Mouse (Mus musculus) B cell, adult 2 months (primary cell): ENCODE results near the gene Rnf25.

Experiments used
- DNase-seq, 2 experiments: peaks; one replicate each; pipeline ENCODE4 v3.0.0; 2022

The Rnf25 gene

DNA sequence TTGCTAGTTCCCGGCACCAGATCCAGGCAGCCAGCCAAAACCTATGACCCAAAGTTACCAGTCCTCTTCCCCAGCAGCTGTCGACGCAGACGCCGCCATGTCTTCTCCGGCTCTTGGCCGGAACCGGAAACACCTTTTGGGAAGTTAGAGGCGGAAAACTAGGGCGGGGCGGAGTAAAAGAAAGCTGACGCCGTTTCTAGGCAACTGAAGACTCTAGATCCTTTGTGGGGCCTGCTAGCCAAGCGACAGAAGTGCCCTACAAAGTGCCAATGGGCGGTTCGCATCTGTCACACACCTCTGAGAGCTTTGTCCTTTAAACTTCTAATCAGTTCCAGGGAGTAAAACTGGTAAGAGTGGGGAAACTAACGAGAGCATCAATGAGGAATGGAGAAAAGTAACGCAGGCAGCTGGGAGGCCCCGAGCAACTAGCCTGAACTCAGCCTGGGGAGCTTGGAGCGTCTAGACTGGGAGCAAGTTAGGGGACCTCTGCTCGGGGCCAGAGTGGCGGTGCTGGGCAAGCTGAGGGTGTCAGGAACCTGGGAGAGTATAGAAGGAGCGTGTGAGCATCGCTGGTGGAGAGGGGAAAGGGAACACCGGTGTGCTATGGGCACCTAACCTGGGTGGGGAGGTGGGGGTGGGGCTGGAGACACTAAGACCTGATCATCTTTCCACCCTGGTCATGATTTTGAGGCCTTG lies at the start of gene Rnf25, which contains the start of gene Stk36:
Gene Rnf25 (minus strand): TSS at position 131 of the 696 bp plus-strand sequence.
Gene Stk36 (plus strand): TSS at position 179 of the 696 bp plus-strand sequence.
- peak; percentile 78 to 80 for DNase-seq

DNA sequence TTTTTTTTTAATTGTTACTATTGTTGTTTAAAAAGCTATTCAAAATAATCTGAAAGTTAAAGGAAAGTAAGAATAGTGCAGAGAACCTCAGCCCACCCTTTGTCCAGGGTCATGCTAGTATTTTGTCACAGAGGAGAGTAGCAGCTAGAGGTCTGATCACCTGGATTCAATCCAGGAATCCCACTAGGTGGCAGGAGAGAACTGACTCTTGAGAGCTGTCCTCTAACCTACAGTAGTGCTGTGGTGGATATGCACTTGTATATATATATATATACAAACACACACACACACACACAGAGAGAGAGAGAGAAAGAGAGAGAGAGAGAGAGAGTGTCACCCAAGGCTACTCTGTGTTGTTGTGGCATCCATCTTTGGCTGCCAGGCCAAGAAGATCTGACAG lies 42.7 kb upstream of the Rnf25 start:
- DNase-seq: peak; percentile 9 to 23

DNA sequence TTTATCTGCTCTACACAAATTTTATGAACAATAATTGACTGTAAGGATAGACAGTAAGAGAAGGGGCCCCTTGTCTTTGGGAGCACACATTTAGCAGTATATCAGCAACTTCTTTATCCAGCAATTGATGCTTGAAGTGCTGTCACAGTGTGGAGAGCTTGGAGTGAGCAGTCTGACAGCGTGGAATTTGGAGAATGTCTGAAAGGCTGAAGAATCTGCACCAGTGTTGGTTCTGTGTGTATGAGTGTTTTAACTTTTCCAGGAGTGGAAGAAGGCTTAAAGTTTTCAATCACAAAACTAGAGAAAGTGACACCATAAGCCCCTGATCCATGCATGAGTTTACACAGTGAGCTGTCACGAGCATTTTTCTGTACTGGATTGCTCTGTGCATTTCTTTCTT lies 42.3 kb upstream of the Rnf25 start:
- DNase-seq: no peak

DNA sequence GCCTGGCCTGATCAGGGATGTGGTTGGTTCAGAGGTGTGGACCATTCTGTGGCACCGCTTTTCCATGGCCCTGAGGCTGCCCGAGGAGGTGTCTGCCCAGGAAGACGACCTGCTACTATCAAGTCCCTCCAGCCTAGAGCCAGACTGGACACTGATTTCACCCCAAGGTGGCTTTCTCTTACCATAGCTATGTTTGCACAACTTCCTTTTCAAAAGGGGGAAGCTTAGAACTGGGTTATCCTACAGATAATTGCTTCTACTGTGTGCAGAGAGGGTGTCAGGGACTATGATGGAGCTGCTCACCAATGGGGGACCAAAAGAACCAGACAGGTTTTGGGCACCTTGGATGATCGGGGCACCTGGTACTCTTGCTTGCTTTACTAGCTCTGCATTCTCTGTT lies 31.5 kb upstream of the Rnf25 start:
- DNase-seq: no peak

DNA sequence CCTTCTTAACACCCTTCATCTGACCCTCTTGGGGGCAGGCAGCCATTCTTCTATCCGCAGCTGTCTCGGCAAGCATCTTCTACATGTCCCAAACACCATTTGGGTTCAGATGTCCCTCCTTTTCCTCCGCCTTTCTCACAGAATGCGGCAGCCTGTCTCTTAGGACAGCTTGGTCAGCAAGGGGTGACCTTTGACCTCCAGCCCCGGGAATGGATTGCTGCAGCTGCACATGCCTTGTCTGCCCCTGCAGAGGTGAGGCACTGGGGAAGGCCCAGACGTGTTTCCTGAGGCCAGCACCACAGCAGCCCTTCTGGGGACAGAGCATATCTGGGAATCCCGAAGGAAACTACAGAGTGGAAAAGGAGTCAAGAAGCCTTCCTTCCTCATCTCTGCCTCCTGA lies 26.8 kb upstream of the Rnf25 start:
- no peak for DNase-seq

DNA sequence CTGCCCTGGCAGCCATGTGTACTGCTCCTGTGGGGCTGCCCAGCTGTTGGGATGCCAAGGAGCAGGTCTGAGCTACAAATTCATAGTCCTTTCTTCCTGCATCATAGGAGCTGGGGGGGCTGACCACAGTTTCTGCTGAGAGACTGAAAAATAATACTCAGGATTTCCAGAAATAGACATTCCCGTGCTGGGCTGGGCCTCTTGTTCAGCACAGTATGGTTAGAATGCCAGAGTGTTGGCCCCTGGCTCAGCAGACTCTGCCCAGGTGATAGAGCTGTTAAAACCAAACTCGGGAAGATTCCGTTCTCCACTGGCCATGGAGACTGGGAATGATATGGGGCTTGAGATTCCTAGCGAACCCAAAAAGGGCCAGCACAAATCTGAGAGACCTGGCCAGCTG lies 24.9 kb upstream of the Rnf25 start:
- DNase-seq: no peak

DNA sequence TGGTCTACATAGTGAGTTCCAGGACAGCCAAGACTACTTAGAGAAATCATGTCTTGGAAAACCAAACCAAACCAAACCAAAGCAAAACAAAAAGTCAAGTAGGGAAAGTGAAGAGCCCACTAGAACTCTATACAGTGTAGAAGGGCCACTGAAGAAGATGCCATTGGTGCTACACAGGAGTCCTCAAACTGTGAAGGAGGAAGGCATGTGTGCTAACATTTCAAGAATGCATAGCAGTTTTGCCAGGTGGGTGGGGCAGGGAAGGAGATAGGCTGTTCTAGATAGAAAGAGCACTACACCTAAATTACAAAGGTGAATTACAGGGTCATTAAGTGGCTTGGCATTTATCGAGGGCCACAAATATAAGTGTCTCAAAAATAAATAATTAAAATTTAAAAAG lies 23.0 kb upstream of the Rnf25 start:
- no peak for DNase-seq

DNA sequence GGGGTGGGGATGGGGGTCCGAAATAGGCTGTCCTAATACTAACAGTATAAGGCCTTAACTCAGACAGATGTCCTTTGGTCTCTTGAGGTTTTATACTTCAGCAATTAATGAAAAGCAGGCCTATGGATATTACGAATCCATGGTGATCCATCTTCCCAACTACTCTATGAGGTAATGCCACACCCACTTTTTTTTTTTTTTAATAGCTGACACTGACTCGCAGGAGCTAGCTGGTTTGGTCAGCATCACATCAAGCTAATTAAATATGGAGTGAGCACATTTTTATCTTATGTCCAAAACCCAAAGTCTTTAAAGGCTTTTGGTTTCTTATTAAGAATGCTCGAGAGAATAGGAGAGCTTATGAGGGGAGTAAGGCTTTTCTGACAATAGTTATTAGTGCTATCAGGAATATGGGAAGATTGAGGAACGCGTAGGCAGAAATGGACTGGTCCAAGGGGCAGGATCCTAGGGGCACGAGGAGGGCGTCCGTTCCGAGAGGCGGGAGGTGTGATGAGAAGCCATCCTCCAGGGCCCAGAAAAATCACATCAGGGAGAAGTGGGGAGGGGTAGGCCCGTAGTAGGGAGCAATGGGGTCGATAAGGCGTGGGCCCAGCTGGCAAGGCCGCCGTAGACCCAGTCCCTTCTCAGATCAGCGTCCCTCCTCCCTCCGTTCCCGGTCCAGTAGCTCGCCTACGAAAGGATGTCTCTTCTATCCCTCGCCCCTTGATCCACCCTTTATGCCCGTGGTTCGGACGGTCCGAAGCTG lies 513 bp downstream of the Rnf25 start:
- no peak for DNase-seq

DNA sequence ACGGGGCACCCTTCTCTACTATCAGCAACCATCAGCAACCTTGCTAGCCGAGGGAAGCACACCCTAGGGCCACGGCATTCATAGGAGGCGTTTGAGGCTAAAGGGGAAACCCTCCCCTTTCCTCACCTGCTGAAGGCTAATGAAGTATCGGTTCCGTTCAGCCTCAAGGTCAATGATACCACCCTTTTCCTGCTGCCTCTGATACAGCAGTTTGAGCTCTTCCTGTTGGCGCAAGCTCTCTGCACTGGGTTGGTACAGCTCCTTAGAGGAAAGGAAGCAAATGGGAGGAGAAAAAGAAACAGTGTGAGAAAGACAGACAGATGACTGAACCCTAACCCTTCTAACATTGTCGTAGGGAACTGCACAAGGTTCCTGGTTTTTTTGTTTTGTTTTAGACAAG lies 6.8 kb downstream of the Rnf25 start:
- DNase-seq: no peak

DNA sequence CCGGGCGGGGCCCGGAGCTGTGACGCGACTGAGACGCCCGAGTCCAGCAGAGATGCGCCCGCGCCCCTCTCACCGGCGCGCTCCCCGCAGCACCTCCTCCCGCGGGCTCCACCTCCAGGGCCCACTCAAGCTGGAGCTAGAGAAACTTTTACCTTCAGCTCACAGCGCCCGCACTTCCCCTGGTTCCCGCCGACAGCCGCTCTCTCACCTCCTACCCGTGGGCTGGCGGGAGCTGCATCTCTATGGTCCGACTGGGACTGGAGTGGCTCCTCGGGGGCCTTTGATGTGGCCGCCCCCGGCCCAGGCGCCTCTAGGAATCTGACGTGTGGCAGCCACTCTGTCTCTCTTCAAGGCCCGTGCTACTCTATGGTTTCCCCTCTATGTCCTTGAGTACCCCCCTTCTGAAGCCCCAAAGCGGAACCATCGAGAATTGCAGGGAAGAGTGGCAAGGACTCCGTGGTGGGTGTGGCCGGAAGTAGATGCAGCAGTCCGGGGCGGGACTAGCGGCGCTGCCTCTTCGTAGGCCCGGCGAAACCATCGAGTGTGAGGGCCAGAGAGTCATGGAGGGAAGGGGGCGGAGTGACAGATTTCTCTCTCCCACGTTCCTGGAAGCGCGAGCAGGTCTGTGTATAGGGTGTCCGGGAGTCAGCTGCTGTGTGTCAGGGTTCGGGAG lies 13.3 kb downstream of the Rnf25 start, which contains the start of the genes Zfp142 and Bcs1l:
Gene Zfp142 (minus strand): TSS at position 474 of the 673 bp plus-strand sequence.
Gene Bcs1l (plus strand): TSS at position 517 of the 673 bp plus-strand sequence.
- peak; percentile 98 for DNase-seq

DNA sequence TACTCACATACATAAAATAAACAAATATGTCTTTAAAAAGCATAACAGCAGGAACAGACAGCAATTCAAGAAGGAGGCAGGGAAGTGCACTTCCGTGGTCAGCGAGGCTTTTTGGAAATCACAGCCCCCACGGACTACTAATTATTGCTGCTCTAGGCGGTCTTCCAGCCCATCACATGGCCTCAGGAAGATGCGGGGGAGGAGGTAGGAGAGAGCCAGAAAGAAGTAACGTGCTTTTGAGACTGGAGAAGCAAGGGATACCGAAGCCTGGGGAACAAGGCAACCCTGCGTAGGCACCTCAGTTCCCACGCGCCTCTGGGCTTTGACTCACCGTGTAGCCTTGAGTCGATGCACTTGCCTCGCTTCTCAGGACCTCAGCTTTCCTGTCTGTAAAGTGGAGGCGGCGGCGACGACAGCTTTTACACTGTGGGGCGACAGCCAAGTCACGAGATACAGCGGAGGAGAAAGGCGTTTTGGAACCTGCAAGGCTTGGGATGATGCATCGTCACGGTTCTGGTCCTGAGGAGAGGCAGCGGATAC lies 13.9 kb downstream of the Rnf25 start:
- no peak for DNase-seq

DNA sequence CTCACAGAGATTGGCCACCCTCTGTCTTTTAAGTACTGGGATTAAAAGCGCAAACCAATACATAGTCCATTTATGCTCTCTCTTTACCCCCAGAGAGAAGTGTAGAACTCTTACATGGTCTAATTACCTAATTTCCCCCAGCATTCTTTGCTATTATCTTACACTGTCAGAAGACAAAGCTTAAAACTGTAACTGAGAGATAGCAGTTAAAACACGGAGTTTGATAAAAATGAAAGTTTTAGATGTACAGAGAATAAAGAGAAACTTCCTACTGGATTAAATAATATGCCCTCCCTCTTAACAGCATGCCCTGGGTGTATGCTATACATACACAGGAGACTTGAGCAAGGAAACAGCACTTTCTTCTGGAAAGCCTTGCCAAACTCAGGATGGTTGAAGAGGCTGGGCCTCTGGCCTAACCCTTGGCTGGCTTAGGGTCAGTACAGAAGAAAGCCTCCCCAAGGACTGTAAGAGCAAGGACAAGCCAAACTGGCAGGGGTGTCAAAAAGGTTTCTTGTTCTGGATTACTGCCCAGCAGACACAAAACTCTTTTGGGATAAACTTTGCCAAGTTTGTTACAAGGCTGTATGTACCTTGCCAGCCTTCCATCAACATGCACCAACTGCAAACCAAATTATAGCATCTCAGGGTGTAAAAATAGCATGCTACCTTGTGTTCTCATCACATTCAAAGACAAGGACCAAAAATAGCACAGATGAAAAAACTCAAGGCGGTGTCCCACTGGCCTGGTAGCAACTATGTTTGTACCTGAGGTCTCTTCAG lies 16.4 kb downstream of the Rnf25 start:
- DNase-seq: no peak

DNA sequence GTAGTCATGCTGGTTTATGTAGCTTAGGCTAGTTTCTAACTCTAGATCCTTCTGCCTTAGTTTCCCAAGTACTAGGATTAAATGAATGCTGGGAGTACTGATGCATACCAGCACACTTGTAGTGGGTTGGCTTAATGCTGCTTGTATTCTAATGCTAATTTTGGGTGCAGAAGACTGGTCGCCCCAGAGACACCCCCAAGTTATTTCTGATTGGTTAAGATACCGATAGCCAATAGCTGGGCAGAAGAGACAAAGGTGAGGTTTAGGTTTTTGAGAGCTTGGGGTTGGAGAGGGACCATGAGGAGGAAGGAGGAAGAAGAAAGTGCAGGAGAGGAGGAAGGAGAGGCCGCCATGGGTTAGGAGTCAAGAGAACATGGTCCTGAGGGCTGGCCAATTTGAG lies 18.6 kb downstream of the Rnf25 start:
- DNase-seq: no peak

DNA sequence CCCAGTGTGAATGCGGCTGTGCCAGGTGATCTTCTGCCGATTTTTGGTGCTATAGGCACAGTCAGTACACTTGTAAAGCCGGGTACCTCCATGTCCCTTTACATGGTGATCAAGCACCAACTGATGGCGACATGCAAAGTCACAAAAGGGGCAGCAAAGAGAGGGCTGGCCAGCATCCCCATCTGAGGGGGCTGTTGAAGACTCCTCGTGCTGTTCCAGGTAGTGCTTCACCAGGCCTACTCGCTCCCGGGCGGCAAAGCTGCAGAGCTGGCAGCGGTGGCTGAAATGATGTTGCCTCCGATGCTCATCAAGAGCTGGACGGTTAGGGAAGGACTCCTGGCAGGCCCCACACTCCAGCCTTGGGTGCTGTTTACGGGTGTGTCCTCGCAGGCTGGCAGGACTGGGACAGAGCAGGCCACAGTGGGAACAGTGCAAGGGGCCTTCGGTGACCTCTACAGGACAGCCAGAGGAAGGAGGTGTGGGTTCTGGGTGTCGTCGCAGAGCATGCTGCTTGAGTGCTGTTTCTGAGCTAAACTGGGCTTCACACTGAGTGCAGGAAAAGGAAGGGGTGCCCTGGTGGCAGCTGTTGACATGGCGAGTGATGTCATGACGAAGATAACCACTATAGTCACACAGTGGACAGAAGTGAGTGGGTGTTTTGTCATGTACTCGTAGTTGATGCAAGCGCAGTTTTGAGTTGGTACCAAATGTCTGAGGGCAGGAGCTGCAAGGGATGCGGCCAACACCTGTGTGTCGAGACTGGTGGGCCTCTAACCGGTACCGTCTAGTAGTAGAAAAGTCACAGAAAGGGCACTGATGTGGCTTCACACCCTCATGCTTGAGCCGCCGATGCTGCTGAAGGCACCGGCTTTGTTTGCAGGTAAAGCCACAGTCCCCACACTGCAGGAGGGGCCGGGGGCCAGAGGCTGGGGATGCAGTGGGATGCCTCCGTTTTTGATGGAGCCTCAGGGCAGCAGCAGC lies 31.2 kb downstream of the Rnf25 start:
- DNase-seq: no peak

DNA sequence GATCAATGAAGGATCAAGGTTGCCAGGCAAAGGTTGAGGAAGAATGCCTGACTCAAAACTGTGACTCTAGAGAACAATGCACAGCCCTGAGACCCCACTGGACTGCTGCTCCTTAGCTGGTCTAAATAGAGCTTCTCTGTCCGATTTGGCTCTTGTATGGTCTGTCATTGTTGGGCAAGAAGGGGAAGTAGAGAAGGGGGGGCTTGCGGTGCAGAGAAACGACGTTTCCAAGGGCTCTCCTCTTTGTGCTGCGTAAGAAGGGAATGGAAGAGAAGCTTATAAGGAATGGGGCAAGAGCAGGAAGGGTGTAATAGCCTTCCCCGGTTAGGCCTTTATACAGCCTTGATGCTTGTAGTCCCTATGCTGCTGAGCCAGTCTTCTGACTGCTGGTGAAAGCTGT lies 35.4 kb downstream of the Rnf25 start:
- no peak for DNase-seq

DNA sequence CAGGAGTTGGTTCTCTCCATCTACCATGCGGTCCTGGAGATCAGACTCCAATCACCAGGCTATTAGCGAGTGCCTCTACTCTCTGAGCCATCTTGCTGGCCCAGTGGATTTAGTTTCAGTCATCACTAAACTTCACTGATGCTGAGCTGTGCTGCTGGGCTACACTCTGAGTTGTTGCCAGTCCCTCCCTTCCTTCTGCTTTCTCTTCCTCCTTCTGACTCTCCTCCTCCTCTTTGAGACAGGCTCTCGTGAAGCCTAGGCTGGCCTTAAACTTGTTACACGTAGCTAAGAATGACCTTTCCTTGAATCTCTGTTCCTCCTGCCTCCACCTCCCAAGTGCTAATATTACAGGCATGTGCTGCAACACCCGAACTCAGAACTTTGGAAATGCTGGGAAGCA lies 42.1 kb downstream of the Rnf25 start:
- DNase-seq: no peak

DNA sequence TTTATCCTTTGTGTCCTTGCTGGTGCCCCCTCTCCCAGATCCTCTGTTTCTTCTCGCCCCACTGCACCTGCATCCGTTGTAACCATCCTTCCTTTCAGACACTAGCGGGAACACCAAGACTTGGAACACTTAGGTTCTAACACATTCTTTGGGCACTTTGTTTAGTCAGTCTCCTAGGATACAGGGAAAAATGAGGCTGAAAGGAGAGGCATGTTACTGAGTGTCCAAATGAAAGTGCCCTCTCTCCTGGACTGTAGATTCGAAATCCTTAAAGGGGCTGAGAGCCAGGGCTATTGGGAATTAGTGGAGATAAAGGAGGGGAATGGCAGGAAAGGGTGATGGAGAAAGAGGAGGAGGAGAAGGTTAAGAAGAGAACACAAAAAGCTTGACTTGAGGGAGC lies 57.0 kb downstream of the Rnf25 start, which contains the start of gene Usp37:
Gene Usp37 (minus strand): TSS at position 101 of the 400 bp plus-strand sequence.
- no peak for DNase-seq
